Mouse (Mus musculus): ENCODE results near the gene Arl3.

DNA sequence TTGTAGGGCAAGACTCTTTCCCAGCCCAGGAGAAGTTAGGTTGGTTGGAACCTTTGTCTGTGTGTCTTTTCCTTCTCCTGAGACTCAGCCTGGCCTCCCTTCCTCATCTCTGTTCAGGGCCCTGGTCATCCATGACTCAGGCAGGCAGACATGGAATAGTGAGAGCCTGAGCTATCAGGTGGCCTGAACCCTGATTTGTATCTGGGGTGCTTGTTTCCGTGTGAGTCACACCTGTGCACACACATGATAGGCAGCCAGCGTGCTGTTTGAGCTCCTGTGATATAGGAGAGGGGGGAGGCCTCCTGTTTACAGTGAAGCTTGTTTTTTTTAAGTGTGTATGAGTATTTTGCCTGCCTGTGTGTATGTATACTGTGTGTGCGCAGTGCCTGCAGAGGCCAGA lies 63.8 kb downstream of the Arl3 start:
- no peak for TF ChIP-seq POLR2A (IDR thresholded peaks at IDR 0.05; ENCODE audit: insufficient read length, low read depth)
- TF ChIP-seq MAX (IDR thresholded peaks at IDR 0.05; ENCODE audit: low read depth): no peak
- no peak for TF ChIP-seq E2F4 (IDR thresholded peaks at IDR 0.05; ENCODE audit: insufficient read depth)
- TF ChIP-seq POLR2AphosphoS2 (IDR thresholded peaks at IDR 0.05; ENCODE audit: insufficient read length, low read depth): no peak
- no peak for TF ChIP-seq USF1 (IDR thresholded peaks at IDR 0.05; ENCODE audit: low read depth)
- TF ChIP-seq MYOD1 (IDR thresholded peaks at IDR 0.05; ENCODE audit: control insufficient read depth in 1 of 3, insufficient read length in 2 of 3, low read depth in 2 of 3): peak in 1 of 3 experiments; percentile 3
- TF ChIP-seq MYOG (IDR thresholded peaks at IDR 0.05; ENCODE audit: control insufficient read depth in 1 of 3, insufficient read depth in 1 of 3, insufficient read length in 2 of 3, low read depth in 2 of 3): no peak
- TF ChIP-seq SRF (IDR thresholded peaks at IDR 0.05; ENCODE audit: control insufficient read depth, insufficient read length, low read depth): no peak

Measured in myocyte (in vitro differentiated cells).